Mouse (Mus musculus) left cerebral cortex, postnatal 25 days (tissue): ENCODE results near the gene Dcps. TPM values are rescaled to one million over a fixed set of nuclear protein-coding genes. Genes with fewer than 3 reads are reported as not detected.
A peak's percentile ranks its signal among the peaks of the same experiment; 100 is the strongest.

Source experiments
- DNase-seq, 2 experiments: peaks; one replicate each; pipeline ENCODE4 v3.0.0; 2022; ENCODE audit warnings: low spot score in 2 of 2, mixed read lengths in 1 of 2
- intact Hi-C: fragments of 180-260 bp; cut with DNase I; formaldehyde crosslinking; loops from one replicate; pipeline ENCODE4 v1.15.1; 2025
- total RNA-seq, 2 experiments: library from RNA; stranded (reverse); gene quantifications; 2 replicates each; pipeline ENCODE4 v1.2.3; 2021

Gene Dcps
- total RNA-seq, 2 experiments from 2014 or later: 17.0 to 17.9 TPM

DNA sequence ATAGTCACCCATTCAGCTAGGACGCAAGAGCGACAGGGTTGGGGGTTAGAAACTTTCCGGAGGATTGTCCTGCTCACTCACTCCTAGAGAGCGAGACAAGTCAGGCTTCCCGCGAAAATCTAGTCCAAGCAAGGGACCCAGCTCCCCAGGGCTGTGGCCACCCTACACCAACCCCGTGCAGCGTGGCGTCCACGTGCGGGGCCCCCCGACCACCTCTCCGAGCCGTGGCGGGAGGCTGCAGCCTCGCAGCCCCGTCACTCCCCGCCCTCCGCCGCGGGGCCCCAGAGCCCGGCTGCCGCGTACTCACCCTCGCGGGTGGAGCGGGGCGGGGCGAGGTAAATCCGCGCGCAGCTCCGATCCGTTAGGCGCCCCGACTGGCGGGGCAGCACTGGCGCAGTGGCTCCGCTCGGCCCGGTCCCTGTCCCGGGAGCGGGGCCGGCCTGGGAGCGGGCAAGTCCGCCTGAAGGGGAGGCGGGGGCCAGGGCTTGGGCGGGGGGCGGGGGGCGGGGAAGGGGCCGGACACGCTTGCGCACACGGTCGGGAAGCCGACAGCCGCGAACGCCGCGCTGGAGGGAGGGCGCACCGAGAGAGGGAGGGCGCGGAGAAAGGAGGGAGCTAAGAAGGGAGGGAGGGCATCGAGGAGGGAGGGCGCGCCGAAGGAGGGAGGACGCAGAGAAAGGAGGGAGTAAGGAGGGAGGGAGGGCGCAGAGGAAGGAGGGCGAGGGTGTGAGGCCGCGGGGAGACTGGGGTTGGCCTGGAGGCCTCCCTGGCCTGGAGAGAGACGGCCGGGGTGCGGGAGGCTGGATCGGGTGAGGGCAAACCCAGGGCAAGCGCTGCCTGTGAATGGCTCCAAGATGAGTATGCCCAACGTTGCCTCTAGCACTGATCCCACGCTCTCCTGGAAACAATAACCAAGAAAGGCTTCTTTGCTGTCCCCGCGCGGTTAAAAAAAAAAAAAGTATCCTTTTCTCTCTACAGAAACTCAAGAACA, 59.2 kb downstream of the Dcps start:
- peak; percentile 68 to 75 for DNase-seq
- intact Hi-C loops: loop anchor here (5.0 kb wide), 2 partner anchors 51 to 84 kb away; no protein-coding TSS in a partner anchor

DNA sequence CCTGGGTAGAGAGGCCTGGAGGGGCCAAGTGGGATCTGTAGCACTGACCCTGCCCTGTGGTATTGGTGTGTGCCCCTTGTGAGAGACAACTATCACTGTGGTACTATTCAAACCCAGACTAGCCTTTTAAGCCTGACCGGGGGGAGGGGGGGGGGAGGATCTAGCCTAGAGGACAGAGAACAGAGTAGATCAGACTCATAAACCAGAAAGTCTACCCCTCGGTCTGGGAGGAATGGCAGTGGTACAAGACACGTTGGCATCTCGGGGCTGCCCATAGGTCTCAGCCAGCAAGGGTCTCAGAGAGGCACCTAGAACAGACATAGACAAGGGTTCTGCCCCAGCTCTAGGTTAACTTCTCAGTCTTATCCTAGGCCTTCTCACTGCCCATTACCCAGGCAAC, 60.1 kb downstream of the Dcps start:
- DNase-seq: no peak
- intact Hi-C loops: loop anchor here (5.0 kb wide), 2 partner anchors 51 to 84 kb away; no protein-coding TSS in a partner anchor

DNA sequence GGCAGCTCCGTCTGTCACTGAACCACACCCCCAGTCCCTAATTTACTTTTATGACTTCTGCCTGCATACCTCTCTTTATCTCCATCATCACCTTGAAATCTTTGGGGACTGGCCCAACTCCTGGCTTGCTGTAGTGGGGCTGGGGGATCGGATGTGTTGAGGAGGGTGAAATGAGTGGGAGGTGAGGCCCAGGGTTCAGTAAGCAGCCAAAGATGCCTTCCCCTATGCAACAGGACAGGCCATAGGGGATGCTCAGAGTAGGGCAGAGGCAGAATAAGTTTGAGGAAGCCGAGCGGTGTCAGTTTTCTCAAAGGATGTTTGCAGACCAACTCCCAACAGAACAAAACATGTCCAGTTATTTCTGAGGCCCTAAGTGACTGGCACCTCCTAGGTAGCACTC, 60.6 kb downstream of the Dcps start:
- no peak for DNase-seq
- intact Hi-C loops: loop anchor here (5.0 kb wide), 2 partner anchors 52 to 83 kb away; no protein-coding TSS in a partner anchor

DNA sequence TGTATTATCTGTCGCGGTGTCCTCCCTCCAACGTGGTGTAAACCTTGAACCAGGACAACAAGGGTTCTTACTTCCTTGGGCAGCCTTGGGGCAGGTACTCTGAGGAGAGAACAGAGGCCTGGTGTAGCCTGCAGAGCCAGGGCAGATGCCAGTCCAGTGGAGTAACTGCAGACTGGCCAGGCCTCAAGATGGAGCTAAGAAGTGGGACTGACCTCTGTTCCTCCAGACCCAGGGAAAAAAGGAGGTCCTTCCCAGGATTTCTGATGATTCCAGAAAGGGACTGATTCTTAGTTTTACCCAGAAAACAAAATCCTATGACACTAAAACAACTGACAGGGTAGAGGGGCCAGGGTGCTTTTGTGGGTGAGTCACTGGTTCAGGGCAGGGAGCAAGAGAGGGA, 61.6 kb downstream of the Dcps start:
- no peak for DNase-seq
- intact Hi-C loops: no loop called here

DNA sequence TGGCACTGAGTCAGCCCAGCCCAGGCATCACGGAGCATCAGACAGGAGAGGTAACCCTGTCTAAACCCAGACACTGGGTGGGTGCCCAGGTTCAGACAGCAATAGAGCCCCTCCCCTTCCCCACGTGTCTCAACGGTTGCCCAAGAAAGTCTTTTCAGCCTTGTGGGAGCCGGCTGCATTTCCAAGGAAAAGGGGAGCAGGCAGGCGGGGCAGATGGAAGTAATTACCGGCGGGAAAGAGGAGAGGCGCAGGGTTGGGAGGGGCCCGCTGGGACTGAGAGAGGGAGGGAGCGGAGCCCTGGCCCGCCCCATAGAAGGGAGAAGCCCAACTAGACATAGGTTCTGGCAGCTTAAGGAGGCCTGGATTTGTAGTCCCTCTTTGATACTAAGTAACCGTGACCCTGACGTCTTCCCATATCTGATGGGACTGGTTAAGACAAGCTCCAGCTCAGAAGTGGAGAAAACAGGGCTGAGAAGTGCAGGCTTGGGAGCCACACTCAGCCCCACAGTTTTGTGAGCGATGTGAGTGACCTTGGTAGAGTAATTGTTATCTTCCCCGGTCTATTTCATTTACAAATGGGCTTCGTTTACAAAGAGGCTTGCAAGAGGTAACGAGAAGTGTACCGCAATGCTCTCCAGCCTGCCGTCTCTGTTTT, 63.8 kb downstream of the Dcps start:
- intact Hi-C loops: no loop called here
- peak in 1 of 2 experiments; percentile 45 for DNase-seq

DNA sequence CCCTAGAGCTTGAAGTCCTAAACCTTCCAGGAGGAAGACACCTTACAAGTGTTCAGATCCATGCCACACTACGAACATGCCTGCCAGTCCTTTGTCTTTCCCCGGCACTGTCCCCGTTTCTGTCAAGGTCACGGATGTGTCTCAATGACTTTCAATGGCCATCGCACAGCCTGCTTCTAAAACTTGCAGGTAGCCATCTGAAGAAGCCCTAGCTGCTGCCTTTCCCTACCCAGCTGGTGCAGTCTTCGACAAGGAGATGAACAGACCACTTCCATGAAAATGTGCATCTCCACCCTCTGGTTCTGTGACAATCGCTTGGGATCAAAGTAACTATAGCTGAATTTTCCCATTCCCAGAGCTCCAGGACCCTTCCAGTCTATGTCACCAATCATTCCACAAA, 64.4 kb downstream of the Dcps start:
- DNase-seq: no peak
- intact Hi-C loops: no loop called here

DNA sequence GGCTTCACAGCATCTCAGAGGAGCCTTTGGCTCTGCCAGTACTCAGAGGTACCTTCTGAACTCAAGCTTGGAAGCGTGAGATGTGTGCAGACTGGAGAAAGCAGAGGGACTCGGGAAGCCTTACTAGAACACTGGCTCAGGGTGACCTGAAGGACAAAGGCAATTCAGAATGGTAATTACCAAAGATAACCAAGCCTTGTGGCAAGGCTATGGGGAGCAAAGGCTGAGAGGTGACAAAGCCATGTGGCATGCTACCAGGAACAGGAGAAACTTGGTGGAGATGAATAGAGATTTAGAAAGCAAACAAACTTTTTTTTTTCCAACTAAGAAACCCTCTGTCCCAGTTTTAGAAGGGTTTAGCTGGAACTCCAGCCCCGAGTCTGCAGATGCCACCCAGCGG, 65.3 kb downstream of the Dcps start:
- intact Hi-C loops: no loop called here

DNA sequence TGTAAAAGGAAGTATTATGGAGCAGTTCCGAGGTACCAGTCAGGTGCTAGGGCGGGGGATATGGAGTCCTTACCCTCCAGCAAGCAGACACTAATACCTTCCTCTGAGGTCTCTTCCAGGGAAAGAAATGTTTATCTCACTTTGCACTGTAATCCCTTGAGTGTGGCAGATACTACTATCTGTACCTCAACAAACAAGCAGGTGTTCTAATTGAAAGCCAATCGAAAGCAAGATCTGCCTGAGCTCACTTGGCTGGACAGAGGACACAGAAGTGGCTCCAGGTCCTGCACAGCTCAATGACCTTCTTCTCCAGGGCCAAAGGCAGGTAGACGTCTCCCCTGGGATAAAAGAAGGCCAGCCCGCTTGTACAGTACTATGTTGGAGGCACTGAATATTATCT, 65.8 kb downstream of the Dcps start:
- no peak for DNase-seq

More for the DNA sequence above, 65.3 kb downstream of the Dcps start:
- DNase-seq: no peak

DNA sequence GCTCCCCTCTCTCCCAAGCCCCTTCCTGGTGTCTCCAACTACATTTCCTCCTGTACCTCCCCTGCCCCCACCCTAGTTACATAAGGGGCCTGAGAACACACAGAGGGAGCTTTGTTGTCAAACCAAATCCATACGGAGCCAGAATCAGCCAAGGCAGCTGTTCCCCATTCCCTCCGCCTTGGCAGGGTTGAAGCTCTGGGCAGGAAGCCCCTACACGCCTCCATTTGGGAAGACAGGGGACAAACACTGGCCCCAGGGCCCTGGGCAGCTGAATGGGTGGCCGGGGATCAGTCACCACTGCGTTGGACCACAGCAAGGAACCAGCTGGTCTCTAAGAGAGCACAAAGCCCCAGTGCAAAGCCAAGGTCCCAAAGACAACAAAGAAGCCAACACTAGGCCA, 66.9 kb downstream of the Dcps start:
- intact Hi-C loops: no loop called here
- DNase-seq: peak; percentile 59 to 82

More for the DNA sequence above, 65.8 kb downstream of the Dcps start:
- intact Hi-C loops: no loop called here

DNA sequence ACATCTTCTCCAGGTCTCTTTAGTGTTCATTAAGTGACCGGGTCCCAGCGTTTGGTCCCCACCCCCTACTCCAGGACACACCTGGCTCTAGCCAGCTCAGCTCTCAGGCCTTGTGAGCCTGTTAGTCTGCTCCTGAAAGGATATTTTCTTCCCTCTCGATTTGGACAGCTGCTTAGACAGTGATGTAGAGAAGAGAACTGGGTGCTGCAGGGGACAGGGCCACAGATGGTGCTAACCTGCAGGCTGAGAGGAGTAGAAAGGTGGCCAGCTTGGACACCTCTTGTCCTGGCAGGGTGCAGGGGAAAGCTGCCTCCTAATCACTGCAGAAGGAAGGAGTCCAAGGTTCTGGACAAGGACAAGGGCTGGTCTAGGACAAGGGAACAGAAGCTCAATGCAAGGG, 67.8 kb downstream of the Dcps start:
- DNase-seq: no peak
- intact Hi-C loops: no loop called here

DNA sequence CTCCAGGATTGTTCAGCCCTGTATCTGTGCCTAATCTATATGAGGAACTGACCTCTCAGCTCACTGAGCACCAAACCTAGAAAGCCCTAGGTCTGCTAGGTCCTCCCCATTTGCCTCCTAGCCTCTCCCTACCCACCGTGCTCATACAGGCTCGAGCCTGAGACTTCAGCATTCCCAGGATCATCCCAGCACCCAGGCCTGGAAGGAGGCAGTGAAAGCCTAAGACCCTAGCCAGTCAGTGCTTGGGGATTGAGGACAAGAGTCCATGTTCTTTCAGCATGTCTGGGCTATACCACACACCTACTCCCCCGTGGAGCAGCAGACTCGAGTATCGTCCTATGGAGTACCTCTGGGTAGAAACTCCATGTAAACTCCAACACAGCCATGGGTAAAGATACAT, 68.5 kb downstream of the Dcps start:
- intact Hi-C loops: no loop called here
- no peak for DNase-seq

DNA sequence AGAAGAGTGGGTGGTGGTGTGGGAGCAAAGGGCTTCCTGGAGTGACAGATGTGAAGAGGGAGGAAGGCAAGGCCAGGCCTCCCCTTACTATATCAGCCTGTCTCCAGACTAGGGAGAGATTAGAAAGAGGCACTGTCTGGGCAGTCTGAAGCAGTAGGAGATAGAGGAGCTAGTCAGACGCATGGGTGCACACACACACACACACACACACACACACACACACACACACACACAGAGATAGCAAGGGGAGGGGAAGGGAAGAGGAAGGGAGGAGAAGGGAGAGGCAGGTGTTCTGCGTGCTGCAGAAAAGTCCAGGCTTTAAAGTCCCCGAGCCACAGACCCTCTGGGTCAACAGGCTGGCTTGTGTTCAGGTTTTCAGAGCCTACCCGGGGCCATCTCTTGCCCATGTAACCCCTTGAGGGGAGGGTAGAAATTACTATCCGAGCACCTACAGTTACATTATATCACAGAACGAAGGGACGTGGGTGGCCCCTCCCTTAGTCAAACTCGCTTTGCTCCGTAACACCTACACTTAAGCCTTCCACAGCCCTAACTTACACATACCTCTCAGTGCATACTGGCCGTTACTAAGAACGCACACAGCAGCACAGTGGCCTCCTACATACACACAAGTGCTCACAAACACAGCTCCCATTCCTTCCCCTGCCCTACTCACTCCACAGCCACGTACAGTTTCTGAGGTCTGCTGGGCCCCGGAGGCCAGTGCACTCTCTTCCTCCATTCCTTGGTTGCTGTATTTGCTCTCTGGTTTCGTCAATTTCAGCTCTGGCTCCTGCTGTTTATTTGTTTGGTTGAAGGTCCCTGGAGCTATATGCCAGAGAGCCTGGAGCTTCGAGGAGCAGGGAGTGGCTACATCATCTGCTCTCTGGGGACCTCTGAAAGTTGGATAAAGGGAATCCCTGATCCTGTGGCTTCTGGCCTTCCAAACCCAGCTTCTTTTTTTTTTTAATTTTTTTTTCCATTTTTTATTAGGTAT, 69.7 kb downstream of the Dcps start:
- no peak for DNase-seq
- intact Hi-C loops: no loop called here

DNA sequence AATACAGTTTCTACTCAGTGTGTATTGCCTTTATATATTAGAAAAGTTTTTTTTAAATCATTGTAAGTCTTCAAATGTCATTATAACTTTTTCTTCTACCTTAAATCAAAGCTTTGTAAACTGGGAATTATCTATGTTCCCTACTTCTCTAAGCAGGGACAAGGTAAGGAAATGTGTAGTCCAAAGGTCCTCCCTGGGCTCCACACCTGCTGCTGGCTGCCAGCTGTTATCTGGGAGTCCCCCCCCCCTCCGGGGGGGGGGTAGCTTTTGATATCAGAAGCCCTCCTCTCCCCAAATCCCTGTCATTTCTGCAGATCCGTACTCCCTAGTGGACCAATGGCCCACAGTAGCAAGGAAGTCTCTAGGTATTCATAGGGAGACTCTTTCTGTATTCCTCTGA, 70.4 kb downstream of the Dcps start:
- DNase-seq: no peak
- intact Hi-C loops: no loop called here

DNA sequence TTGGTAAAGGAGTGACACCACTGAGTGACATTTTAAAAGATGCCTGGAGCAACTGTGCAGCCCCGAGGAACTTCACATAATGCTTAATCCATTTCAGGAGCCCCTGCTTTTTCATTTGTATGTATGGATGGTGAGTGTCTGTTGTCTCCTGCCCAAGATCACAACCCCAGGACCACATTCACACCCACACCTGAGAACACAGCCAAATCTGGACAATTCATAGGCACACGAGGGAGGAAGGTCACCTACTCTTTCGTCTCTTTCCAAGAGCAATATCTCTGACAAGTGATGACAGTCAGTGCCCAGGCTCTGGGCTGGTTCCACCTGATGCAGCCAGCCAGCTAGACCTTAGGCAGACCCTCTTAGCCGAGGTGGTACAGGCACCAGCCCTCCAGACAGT, 71.2 kb downstream of the Dcps start:
- no peak for DNase-seq

DNA sequence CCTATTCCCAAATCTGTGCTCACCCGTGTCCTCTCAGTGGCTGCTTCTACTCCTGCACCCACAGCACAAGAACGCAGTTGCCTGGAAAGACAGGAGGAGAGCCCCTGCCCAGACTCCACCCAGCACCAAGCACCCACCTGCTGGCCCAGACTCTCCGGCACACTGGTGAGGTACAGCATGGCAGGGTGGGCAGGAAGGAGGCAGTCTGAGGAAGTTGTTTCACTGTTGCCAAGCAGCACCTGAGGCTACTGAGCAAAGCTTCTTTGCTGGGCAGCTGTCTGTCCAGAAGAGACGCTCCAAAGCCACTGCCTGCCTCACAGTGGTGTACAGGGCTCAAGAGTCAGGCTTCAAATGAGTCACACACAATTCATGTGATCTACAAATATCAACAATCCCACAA, 77.1 kb downstream of the Dcps start:
- intact Hi-C loops: no loop called here
- DNase-seq: no peak

More for the DNA sequence above, 71.2 kb downstream of the Dcps start:
- intact Hi-C loops: no loop called here

DNA sequence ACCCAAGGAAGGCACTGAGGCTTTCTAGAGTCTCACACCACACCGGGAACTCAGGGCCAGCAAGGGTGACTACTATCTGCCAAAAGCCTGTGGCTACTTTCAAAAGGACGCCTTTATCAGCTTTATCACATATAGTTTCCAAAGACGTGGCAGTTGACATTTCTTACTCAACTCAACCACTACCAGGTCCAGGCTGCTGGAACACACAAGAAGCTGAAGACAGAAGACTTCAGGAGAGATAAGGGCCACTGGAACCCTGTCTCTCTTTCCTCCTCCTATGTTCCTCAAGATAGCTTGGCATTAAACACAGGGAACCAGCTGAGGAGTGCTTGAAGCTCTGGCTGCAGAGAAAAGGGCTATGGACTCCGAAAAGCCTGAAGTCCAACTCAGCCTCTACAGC, 78.0 kb downstream of the Dcps start:
- intact Hi-C loops: no loop called here
- DNase-seq: no peak

DNA sequence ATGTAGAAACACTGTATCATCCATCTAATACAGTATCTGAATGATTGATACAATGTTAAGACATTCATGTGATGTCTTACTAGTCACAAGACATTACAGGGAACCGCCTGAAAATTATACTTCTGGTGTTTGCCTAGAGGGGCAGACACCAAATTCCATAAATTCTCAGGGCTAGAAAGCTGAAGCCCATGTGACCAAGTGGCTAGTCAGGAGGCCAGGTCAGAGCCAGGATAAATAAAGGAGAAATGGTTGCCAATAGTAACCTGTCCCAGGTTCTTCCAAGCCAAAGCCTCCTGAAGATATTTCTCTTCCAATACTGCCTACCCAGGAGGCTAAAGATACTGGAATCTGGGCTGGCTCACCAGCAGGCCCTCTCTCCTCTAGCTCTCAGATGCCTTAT, 80.1 kb downstream of the Dcps start:
- peak in 1 of 2 experiments; percentile 0 for DNase-seq

DNA sequence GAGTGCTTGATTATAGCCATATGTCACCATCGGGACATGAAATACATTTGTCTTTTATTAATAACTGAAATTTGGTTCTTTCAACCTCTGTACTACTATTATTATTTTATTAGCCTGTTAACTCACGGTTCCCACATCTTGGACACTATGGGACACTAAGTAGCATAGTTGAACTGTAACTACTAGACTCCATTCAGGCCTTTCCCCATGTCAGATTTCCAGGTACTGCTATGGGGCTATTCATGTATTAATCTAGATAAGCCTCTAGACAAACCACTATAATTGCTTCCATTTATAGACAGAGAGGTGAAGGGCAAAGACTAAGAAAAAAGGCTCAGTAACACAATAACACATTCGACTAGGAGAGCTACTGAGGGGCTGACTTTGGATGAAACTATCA, 82.5 kb downstream of the Dcps start:
- DNase-seq: no peak
- intact Hi-C loops: no loop called here

More for the DNA sequence above, 80.1 kb downstream of the Dcps start:
- intact Hi-C loops: no loop called here

DNA sequence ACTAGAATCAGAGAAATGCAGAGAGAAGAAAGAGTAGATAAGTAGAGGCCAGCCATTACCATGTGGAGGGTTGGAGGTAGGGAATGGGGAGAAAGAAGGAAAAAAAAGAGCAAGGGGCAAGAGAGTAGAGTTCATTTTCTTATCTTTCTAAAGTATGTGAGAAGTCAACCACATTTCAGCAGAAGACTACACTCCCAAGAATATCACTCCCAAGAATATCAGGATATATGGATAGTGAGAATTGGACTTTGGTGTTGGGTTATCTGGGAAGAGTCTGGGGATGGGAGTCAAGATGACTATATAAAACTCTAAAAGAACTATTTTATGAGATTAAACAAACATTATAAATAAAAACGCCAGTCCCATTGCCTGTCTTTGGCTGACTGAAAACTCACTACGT, 83.0 kb downstream of the Dcps start:
- no peak for DNase-seq
- intact Hi-C loops: no loop called here
